Mouse (Mus musculus) spleen, postnatal 36 days (tissue): ENCODE data around the gene Lrrc40.
"Not testable (repeated sequence)": the region's sequence is repeated elsewhere in the genome, so short reads cannot be mapped to it uniquely, and the experiment has no call there.

Experiments used
- DNase-seq, 2 experiments: peaks; one replicate each; pipeline ENCODE4 v3.0.0; 2022; ENCODE audit warnings: low spot score in 2 of 2, mixed read lengths in 1 of 2

The Lrrc40 gene

GRCm38 (mm10) chr3:158091601-158092000 lies 55.1 kb downstream of the Lrrc40 start:
- DNase-seq = no peak

- no peak for DNase-seq
These were observed 57.5 kb downstream of the Lrrc40 start for GRCm38 (mm10) chr3:158093919-158094318.

- DNase-seq = not testable (repeated sequence)
These were observed 65.6 kb downstream of the Lrrc40 start for GRCm38 (mm10) chr3:158102043-158102442.

GRCm38 (mm10) chr3:158102530-158102929 lies 66.1 kb downstream of the Lrrc40 start:
- not testable (repeated sequence) for DNase-seq

- no peak for DNase-seq
These were observed 67.0 kb downstream of the Lrrc40 start for GRCm38 (mm10) chr3:158103467-158103866.

GRCm38 (mm10) chr3:158105260-158105659 lies 68.8 kb downstream of the Lrrc40 start:
- DNase-seq = no peak
